Mouse (Mus musculus) neural tube, embryonic 15.5 days (tissue): ENCODE results near the gene Fam160a1. TPM values are rescaled to one million over a fixed set of nuclear protein-coding genes. Genes with fewer than 3 reads are reported as not detected.

ENCODE experiments used
- ATAC-seq: fragments of 200-750 bp; cut with Nextera tagmentation; 2 replicates; pipeline ENCODE4 v1.8.0; 2017; ENCODE audit warnings: mild to moderate bottlenecking, moderate TSS enrichment, moderate library complexity; ENCODE audit not compliant: low FRiP score
- H3K27ac ChIP-seq: fragments of 300-500 bp; sonication (generic); replicated peaks from 2 replicates; pipeline ENCODE4 v1.5.1; 2015; ENCODE audit warnings: mild to moderate bottlenecking, inconsistent platforms
- H3K27me3 ChIP-seq: fragments of 300-500 bp; sonication (generic); replicated peaks from 2 replicates; pipeline ENCODE4 v1.6.1; 2015; ENCODE audit warnings: inconsistent platforms
- H3K36me3 ChIP-seq: fragments of 300-500 bp; sonication (generic); 2 replicates; pipeline ENCODE4 v1.6.1; 2015; ENCODE audit warnings: inconsistent platforms
- H3K4me1 ChIP-seq: fragments of 300-500 bp; sonication (generic); 2 replicates; pipeline ENCODE4 v1.6.1; 2015; ENCODE audit warnings: inconsistent platforms
- H3K4me2 ChIP-seq: fragments of 300-500 bp; sonication (generic); 2 replicates; pipeline ENCODE4 v1.6.1; 2015; ENCODE audit warnings: inconsistent platforms, mild to moderate bottlenecking, moderate library complexity
- H3K4me3 ChIP-seq: fragments of 300-500 bp; sonication (generic); replicated peaks from 2 replicates; pipeline ENCODE4 v1.5.1; 2015; ENCODE audit warnings: mild to moderate bottlenecking, inconsistent platforms
- H3K9ac ChIP-seq: fragments of 300-500 bp; sonication (generic); replicated peaks from 2 replicates; pipeline ENCODE4 v1.6.1; 2015; ENCODE audit warnings: mild to moderate bottlenecking, inconsistent platforms
- H3K9me3 ChIP-seq: fragments of 300-500 bp; sonication (generic); replicated peaks from 2 replicates; pipeline ENCODE4 v1.6.1; 2016; ENCODE audit warnings: inconsistent platforms
- WGBS: fragments of 180-500 bp; shearing (Covaris S2); methylation state at CpG from one replicate; pipeline ENCODE4 v1.1.7; 2015; ENCODE audit warnings: mixed read lengths; 5-methylcytosine and 5-hydroxymethylcytosine counted together
- polyA plus RNA-seq: library from polyadenylated mRNA; unstranded; fragments of >200 nt; fragmentation: Nextera tagmentation; extraction: Ambion mirVana; gene quantifications from 2 replicates; pipeline ENCODE4 v1.2.1, GENCODE M21; 2015

Fam160a1 gene
- polyA plus RNA-seq = 0.31 and 1.8 TPM in 2 replicates

- Histone ChIP-seq H3K4me2 (no peak within 1 kb of the TSS), H3K4me1 (no peaks in the 10 kb centered on the region), H3K36me3 (no peaks in the 10 kb centered on the region), H3K4me3 (no peak within 1 kb of the TSS), H3K27ac (no peak within 1 kb of the TSS), H3K9ac (no peak within 1 kb of the TSS), H3K27me3 (no peaks in the 10 kb centered on the region), H3K9me3 (no peaks in the 10 kb centered on the region)
- no peak for ATAC-seq
- 99% methylated on average over 2 of the region's 2 CpGs for WGBS
Measured at GRCm38 (mm10) chr3:85817191-85817590, at the start of gene Fam160a1. TSS of gene Fam160a1 (minus strand) at chr3:85817291.

DNA sequence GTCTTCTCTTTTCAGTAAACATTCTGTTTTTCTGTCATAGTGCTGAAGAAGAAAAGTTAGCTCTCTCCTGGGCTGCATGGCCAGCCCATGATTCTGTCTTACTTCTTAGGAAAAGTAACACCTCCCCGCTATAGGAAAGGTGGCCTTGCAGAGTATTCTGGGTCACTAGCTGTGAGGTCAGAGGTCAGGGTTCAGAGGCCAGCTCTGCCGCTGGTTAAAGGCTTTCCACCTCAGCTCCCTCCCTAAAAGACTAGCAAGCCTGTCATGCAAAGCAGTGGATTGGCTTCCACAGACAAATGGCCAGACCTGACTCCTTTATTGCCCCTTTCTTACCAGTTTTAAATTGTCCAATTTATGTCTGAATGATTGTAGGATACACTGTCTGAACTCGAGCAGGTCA is 46.9 kb upstream of the Fam160a1 start:
- ATAC-seq = no peak
- H3K4me1 ChIP-seq = no peaks in the 10 kb centered on the region
- H3K27me3 ChIP-seq = no peaks in the 10 kb centered on the region
- H3K36me3 ChIP-seq = no peaks in the 10 kb centered on the region
- H3K4me2 ChIP-seq = no peak overlapping the region
- no peak overlapping the region for H3K27ac ChIP-seq
- WGBS = 18% methylated on average over 3 of the region's 3 CpGs
- no peak overlapping the region for H3K9ac ChIP-seq
- H3K9me3 ChIP-seq = 0 out of 2 replicates have a peak, but pooled peaks cover 2% of the 10 kb centered on the region
- no peak overlapping the region for H3K4me3 ChIP-seq

GRCm38 (mm10) chr3:85862886-85863285 is 45.8 kb upstream of the Fam160a1 start:
- Histone ChIP-seq H3K9me3 (no peaks in the 10 kb centered on the region), H3K27me3 (no peaks in the 10 kb centered on the region), H3K36me3 (no peaks in the 10 kb centered on the region), H3K4me3 (no peak overlapping the region), H3K4me2 (no peak overlapping the region), H3K9ac (no peak overlapping the region), H3K4me1 (no peaks in the 10 kb centered on the region), H3K27ac (no peak overlapping the region)
- WGBS = 93% methylated on average over 2 of the region's 2 CpGs
- no peak for ATAC-seq

GRCm38 (mm10) chr3:85860996-85861395 is 43.9 kb upstream of the Fam160a1 start:
- 90% methylated on average over 5 of the region's 5 CpGs for WGBS

GRCm38 (mm10) chr3:85859311-85859710 is 42.2 kb upstream of the Fam160a1 start:
- Histone ChIP-seq H3K9me3 (no peaks in the 10 kb centered on the region), H3K4me1 (no peaks in the 10 kb centered on the region), H3K9ac (no peak overlapping the region), H3K27ac (no peak overlapping the region), H3K36me3 (no peaks in the 10 kb centered on the region), H3K4me2 (no peak overlapping the region), H3K4me3 (no peak overlapping the region), H3K27me3 (no peaks in the 10 kb centered on the region)
- no peak for ATAC-seq
- 46% methylated on average over 6 of the region's 6 CpGs for WGBS

More at GRCm38 (mm10) chr3:85860996-85861395, 43.9 kb upstream of the Fam160a1 start:
- Histone ChIP-seq H3K4me3 (no peak overlapping the region), H3K9me3 (no peaks in the 10 kb centered on the region), H3K4me2 (no peak overlapping the region), H3K4me1 (no peaks in the 10 kb centered on the region), H3K27ac (no peak overlapping the region), H3K9ac (no peak overlapping the region), H3K27me3 (no peaks in the 10 kb centered on the region), H3K36me3 (no peaks in the 10 kb centered on the region)
- ATAC-seq = no peak

GRCm38 (mm10) chr3:85858140-85859135 is 41.3 kb upstream of the Fam160a1 start:
- H3K9ac ChIP-seq = no peak overlapping the region
- H3K9me3 ChIP-seq = no peaks in the 10 kb centered on the region
- H3K27ac ChIP-seq = no peak overlapping the region
- no peaks in the 10 kb centered on the region for H3K4me1 ChIP-seq
- WGBS = 80% methylated on average over 11 of the region's 11 CpGs
- ATAC-seq = no peak
- H3K4me3 ChIP-seq = no peak overlapping the region
- H3K36me3 ChIP-seq = no peaks in the 10 kb centered on the region
- H3K27me3 ChIP-seq = no peaks in the 10 kb centered on the region
- H3K4me2 ChIP-seq = no peak overlapping the region

GRCm38 (mm10) chr3:85857083-85857482 is 40.0 kb upstream of the Fam160a1 start:
- Histone ChIP-seq H3K36me3 (no peaks in the 10 kb centered on the region), H3K4me1 (no peaks in the 10 kb centered on the region), H3K27me3 (no peaks in the 10 kb centered on the region), H3K27ac (no peak overlapping the region), H3K9me3 (no peaks in the 10 kb centered on the region), H3K9ac (no peak overlapping the region), H3K4me2 (no peak overlapping the region), H3K4me3 (no peak overlapping the region)
- 20% methylated on average over 4 of the region's 4 CpGs for WGBS
- no peak for ATAC-seq

- Histone ChIP-seq H3K4me1 (no peaks in the 10 kb centered on the region), H3K27ac (no peak overlapping the region), H3K36me3 (no peaks in the 10 kb centered on the region), H3K4me3 (no peak overlapping the region), H3K27me3 (no peaks in the 10 kb centered on the region), H3K9ac (no peak overlapping the region), H3K9me3 (no peaks in the 10 kb centered on the region), H3K4me2 (no peak overlapping the region)
- WGBS = 86% methylated on average over 5 of the region's 5 CpGs
- no peak for ATAC-seq
Measured at GRCm38 (mm10) chr3:85855947-85856346, 38.9 kb upstream of the Fam160a1 start.

DNA sequence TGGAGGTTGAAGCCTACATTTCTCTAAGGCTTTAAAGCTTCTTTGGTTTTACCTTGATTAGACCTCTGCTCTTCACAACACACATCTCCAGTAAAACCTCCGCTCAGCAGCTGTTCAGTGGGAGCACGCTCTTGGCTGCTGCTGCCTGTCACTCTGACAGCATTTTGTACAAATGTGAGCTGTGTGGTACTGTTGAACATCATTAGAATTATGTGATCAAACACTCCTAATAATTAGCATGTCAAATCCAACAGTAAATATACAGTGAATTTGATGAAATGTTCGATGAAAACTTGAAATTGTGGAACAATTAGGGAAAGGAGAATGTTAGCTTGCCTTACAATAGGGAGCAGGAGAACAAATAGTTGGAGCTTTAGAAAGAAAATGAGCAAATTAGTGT is 38.0 kb upstream of the Fam160a1 start:
- no peak for ATAC-seq
- 81% methylated on average over 3 of the region's 3 CpGs for WGBS

DNA sequence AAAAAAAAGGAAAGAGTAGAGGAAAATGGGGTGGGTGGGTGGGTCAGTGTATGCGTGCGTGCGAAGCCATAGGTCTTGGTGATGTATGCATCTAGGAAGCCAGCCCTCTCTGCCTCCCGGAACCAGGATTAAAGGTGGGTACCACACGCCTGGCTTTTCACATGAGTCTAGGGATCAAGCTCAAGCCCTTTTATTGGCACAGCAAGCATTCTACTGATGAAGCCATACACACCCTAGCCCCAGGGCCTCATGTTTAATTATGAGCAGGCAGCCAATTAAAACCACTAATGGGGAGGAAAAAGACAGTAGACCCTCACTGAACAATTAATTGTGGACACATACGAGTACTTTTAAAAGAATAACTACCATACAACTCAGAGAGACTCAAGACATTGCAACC is 37.1 kb upstream of the Fam160a1 start:
- H3K9me3 ChIP-seq = no peaks in the 10 kb centered on the region
- no peak overlapping the region for H3K4me3 ChIP-seq
- H3K36me3 ChIP-seq = no peaks in the 10 kb centered on the region
- no peak for ATAC-seq
- H3K4me1 ChIP-seq = no peaks in the 10 kb centered on the region
- no peak overlapping the region for H3K27ac ChIP-seq
- WGBS = 68% methylated on average over 6 of the region's 6 CpGs
- H3K9ac ChIP-seq = no peak overlapping the region
- H3K27me3 ChIP-seq = no peaks in the 10 kb centered on the region
- H3K4me2 ChIP-seq = no peak overlapping the region

More for the DNA sequence above, 38.0 kb upstream of the Fam160a1 start:
- no peaks in the 10 kb centered on the region for H3K27me3 ChIP-seq
- no peak overlapping the region for H3K4me2 ChIP-seq
- H3K36me3 ChIP-seq = no peaks in the 10 kb centered on the region
- H3K4me1 ChIP-seq = no peaks in the 10 kb centered on the region
- no peak overlapping the region for H3K27ac ChIP-seq
- no peaks in the 10 kb centered on the region for H3K9me3 ChIP-seq
- H3K4me3 ChIP-seq = no peak overlapping the region
- no peak overlapping the region for H3K9ac ChIP-seq

DNA sequence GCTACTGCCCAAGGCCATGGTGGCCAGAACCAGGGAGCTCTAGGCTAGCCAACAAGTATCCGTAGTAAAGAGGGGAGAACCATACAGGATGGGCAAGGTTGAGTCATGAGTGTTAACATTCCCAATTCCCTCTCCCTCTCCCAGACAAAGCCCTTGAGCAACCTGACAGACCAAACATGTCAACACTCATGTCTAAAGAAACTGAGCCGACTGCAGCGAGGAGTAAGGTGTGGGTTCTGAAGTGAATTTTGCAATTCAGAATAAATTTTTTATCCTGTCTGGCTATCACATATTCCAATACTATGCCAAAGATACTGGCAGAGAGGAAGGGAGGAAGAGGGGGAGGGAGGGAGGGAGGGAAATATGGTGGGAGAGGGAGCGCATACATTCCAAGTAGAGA is 36.6 kb upstream of the Fam160a1 start:
- no peak overlapping the region for H3K9ac ChIP-seq
- no peaks in the 10 kb centered on the region for H3K36me3 ChIP-seq
- H3K4me1 ChIP-seq = no peaks in the 10 kb centered on the region
- no peaks in the 10 kb centered on the region for H3K27me3 ChIP-seq
- no peak for ATAC-seq
- H3K4me2 ChIP-seq = no peak overlapping the region
- H3K9me3 ChIP-seq = no peaks in the 10 kb centered on the region
- H3K4me3 ChIP-seq = no peak overlapping the region
- no peak overlapping the region for H3K27ac ChIP-seq
- WGBS = 87% methylated on average over 4 of the region's 4 CpGs

- no peak overlapping the region for H3K9ac ChIP-seq
Measured at GRCm38 (mm10) chr3:85850079-85850478, 33.0 kb upstream of the Fam160a1 start.

More at GRCm38 (mm10) chr3:85850079-85850478, 33.0 kb upstream of the Fam160a1 start:
- Histone ChIP-seq H3K27ac (no peak overlapping the region), H3K4me1 (no peaks in the 10 kb centered on the region), H3K4me3 (no peak overlapping the region), H3K4me2 (no peak overlapping the region), H3K36me3 (no peaks in the 10 kb centered on the region), H3K27me3 (no peaks in the 10 kb centered on the region), H3K9me3 (no peaks in the 10 kb centered on the region)
- 95% methylated on average over 1 of the region's 1 CpGs for WGBS
- ATAC-seq = no peak
